Mouse (Mus musculus) T-helper 1 cell (primary cell): ENCODE data around the gene Ptpn7.

Experiments
- in situ Hi-C: fragments of 300-600 bp; cut with MboI, MseI; formaldehyde crosslinking; loops from one replicate; pipeline ENCODE4 v1.15.1; 2025; ENCODE audit warnings: high pct_unique_total_duplicates

Gene Ptpn7

DNA sequence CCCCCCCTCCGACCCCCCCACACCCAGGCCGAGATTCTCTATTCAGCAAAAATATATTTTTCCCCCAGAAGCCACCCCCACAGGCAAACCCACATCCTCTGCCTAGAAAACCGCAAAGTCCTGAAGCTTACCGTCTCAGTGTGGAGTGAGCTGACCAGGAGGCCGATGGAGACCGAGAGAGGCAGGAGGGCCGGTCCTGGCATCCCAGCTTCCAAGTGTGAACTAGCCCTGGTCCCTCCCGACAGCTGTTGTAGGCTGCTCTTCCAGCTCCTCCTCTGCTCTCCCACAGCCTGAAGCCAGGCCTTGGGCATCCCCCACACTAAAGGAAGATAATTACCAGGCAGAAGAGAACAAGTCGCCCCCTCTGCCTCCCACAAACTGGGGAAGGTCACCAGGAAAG, 3.5 kb upstream of the Ptpn7 start:
- in situ Hi-C loops, result no loop called here

DNA sequence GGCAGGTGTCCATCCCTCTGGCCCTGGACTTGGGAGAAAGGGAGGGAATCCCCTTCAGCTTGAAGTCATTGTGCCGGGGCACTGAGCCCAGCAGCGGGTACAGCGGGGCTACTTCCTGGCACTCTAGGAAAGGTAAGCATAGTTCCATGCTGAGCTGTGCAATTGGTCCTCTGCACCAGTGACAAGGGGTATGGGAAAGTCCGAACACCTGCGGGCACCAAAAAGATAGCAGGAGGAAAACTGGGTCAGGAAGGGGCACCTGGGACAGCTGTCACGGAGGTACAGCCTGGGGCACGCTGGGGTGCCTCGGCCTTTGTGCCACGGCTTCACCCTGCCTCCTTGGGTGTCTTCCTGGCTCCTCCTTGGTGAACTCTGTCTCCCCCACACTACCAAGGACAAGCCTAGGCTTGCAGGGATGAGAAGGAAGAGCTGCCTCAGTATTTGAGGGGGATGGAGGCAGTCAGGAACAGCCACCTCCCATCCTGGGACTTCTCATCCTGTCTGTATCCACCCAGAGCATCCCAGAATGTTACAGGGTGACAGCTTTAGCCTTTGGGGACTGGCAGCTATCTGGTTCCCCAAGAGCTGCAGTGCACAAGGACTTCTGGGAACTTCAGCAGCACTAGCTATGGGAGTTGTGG, 2.8 kb upstream of the Ptpn7 start:
- in situ Hi-C loops, result no loop called here

DNA sequence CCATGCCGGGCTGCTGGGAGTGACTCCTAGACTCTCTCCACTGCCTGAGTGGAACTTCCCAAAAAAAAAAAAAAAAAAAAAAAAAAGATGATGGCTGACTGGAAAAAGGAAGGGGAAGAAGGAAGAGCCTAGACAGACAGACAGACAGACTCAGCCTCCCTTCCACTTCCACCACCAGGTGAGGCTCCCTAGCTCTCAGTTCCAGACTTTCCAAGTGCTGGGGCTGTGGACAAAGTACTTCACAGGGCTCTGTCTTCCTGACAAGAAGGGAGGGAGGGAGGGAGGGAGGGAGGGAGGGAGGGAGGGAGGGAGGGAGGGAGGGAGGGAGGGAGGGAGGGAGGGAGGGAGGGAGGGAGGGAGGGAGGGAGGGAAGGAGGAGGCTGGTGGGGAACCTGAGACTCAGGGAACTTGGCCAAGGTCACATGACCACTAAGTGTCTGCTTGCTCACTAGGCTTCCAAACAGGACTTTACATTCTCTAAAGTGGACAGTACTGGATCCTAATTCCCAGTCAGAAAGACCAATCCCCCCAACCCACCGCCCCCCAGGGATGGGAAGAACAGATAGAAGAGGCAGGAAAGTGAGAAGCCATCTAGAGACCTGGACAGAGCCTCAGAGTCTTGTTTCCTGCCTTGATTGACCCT, 2.0 kb upstream of the Ptpn7 start:
- in situ Hi-C loops, result no loop called here

DNA sequence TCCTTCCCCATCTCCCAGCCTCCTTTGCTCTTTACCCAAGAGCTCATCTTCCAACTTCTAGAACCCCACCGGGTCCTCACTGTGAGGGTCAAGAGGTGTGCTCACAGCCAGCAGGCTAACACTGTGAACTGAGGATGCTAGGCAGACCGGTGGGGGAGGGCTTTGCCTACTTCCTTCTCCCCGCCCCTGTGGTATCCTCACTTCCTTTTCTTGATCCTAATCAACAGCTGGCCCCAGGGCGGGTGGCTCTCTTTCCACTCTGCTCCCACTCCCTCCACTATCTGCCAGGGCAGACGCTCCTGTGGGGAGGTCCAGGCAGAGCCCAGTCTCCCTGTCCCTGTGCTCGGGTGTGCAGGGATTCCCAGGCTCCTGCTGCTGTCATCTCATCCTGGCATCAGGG, 1.5 kb upstream of the Ptpn7 start:
- in situ Hi-C loops, result no loop called here

DNA sequence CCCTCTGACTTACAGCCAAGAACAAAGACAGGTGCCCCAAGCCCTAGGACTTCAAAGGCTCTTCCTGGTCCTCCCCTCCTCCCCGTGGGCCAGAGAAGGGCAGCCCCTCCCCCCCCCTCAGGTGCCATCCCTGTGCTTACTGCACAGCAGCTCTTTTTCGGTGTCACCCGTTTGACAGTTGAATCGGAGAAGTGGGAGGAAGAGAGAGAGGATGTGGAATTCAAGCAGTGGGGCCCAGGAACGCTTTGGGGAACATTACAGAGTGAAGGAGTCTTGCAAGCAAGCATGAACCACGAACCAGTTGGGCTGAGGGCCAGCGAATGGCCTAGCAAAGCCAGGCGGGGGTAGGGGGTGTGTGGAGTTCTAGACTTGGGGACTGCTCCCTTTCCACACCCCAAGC, 940 bp upstream of the Ptpn7 start:
- in situ Hi-C loops, result no loop called here

DNA sequence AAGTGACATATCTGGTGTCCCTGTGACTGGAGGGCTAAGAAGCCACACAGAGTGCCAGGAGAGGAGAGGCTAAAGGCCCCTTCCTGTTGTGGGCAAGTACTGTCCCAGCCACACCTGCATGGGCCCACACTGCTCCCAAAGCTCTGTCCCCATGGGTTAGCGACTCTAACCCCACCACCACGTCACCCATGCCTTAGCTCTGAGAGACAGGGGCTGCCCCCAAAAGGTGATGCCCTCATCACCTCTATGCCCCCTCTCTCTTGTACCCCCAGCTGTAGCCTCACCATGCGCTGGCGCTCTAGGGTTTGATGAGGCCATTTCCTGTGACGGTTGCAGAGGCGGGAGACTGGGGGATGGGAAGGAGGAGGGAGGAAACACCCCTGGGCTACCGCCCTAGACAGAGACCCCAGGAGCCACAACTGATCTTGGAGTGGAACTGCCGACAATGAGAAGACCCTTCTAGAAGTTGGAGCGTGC, 431 bp downstream of the Ptpn7 start:
- in situ Hi-C loops, result no loop called here

DNA sequence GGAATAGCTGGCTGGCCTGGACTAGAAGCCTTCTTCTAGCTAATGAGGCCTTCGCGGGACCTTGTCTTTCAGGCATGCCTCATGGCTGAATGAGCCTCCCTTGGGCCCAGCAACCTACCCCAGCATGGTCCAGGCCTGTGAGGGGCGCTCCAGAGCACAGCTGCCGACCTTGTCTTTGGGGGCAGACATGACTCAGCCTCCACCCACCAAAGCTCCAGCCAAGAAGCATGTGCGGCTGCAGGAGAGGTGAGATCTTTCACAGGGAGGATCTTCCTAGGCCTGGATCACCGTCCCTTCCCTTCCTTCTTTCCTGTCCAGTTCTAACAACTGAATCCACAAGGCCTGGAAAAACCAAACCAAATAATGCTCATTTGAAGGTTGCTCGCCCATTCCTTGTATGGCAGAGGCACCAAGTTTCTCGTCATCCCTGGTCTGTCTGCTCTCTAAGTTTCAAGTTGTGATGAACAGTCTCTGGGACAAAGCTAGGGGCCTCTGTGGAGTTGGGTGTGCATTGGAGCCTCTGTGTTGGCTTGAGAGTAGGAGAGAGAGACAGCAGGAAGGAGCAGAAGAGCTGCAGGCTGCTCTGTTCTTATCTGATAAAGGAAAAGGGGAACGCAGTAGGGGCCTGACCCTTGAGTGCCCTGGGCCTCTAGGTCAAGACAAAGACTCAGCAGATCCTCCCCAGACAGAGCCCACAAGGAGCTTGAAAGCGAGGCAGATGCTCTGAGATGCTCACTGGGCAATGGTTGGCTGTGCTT, 1.4 kb downstream of the Ptpn7 start:
- in situ Hi-C loops, result no loop called here

DNA sequence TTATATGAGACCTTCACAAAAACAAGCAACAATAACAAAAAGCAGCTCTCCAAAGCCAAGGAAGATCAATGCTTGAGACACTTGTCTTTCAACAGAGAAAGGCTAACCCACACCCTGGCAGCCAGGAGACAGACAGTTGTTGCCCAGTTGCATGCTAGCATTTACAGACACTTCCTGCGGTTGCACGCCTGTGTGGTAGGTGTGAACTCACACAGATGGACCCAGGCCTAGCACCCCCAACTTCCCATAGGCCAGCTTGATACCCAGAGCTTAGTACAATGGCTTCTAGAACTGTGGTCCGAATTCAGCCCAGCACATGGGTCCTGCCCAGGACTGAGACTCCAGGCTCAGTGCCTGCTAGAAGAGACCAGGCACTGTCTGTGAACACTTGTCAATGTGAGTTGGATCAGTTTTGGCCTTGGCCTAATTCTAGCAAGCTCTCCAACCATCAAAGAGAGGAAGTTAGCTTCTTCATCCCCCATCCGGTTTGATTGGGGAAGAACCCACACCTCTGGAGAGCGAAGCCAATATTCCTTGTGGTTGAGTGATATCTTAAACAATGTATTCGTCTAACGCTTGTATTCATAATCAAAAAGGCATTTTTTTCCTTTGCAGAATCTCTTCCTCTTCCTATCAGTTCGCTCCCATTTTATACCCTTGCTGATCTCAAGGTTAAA, 2.7 kb downstream of the Ptpn7 start:
- in situ Hi-C loops, result no loop called here

DNA sequence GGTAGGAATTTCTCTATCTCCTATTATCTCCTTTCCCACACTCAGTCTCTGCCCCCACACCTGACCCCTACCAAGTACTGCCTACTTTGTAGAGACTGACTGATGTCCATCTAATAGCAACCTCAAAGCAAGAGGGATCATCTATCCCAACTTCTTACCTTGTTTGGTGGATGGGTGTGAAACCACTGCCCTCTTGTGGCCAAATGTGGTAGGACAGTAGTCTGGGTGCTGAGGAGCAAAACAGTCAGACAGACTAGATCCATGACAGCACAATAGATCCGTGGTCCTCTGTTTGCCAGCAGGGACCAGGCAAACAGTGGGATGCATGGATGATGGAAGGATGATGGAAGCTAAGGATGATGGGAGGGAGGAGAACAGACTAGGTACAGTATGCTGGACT, 4.0 kb downstream of the Ptpn7 start:
- in situ Hi-C loops, result no loop called here

DNA sequence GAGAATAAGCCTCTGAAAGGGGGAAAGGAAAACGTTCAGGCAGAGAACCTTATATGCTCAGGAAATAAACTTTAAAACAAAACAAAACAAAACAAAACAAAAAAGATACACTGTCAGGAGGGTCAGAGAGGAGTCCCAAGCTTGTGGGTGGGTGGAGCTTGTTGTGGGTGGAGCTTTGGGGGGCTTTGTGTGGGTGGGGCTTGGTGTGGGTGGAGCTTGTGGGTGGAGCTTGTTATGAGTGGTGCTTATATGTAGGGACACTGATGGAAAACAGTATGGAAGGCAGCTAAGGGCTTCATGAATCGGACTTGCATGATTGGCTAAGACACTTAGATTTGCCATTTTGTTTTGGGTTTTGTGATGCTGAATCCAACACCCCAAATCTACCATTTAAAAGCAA, 7.4 kb downstream of the Ptpn7 start:
- in situ Hi-C loops, result no loop called here

DNA sequence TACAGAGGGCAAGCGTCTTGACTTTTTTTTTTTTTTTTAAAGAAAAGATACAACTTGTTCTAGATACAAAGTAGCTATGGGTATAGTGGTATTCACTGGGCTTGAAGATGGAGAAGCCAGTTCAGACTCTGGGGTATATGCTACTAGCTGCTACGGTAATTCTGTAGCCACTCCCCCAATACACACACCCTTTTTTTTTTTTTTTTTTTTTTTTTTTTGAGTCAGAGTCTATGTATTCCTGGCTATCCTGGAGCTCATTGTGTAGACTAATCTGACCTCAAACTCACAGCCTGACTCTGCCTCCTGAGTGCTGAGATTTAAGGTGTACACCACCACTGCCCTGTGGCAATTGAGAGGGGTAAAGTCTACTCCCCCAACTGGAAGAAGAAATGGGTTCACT, 10.0 kb downstream of the Ptpn7 start:
- in situ Hi-C loops, result no loop called here

DNA sequence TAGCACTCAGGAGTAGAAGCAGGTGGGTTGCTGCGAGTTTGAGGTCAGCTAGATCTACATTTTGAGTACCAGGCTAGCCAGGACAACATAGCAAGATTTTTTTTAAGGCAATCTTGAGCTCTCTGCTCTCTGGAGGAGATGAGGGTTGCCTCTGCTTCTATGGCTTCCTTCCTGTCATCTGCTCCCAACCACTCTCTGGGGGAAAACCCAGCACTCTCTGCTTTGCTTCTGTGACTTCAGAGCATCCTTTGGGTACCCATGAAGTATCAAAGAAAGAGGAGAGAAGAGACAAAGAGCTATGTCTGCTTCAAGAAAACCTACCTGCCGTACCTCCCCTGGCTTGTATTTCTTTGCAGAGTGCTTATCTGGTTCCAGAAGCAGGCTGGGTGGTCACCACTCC, 11.4 kb downstream of the Ptpn7 start:
- in situ Hi-C loops, result no loop called here

DNA sequence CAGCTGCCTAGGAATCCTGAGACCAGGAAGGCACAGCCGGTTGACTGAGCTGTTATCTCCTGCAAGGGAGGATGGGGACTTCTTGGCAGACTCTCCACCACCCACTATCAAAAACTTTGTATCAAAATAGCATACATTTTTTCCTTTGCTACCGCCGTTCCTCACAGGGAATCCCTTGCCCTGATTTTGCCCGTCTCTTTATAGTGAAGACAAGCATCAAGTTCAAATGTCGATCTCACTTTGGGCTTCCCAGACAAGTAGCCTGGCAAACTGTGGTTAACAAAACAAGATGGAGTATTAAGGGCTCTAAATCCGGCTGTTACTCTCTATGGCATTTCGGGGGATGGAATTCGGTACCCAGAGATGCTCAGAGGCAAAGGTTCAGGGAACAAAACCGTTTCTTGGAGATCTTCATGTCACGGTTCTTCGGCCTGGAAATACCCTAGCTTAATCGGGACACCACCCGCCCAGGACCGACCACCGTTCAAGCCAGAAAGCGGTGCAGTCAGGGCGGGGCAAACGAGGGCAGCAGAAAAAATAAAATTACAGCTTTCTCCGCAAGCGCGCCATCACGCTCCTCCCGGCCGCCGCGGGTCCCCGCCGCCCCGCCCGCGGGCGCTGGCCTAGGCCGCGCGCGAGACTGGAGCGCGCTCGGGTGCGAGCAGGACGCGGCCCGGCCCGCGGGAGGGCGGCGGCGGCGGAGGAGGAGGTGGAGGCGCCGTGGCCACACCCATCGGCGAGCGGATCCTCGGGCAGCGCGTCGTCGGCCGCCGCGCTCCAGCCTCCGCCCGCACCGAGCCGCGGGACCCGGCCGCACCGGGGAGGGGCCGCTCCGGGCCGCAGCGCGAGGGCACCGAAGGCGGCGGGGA, 13.8 kb downstream of the Ptpn7 start, which contains the start of gene Arl8a:
Gene Arl8a (plus strand): TSS at position 748 of the 869 bp plus-strand sequence.
- in situ Hi-C loops, result no loop called here

DNA sequence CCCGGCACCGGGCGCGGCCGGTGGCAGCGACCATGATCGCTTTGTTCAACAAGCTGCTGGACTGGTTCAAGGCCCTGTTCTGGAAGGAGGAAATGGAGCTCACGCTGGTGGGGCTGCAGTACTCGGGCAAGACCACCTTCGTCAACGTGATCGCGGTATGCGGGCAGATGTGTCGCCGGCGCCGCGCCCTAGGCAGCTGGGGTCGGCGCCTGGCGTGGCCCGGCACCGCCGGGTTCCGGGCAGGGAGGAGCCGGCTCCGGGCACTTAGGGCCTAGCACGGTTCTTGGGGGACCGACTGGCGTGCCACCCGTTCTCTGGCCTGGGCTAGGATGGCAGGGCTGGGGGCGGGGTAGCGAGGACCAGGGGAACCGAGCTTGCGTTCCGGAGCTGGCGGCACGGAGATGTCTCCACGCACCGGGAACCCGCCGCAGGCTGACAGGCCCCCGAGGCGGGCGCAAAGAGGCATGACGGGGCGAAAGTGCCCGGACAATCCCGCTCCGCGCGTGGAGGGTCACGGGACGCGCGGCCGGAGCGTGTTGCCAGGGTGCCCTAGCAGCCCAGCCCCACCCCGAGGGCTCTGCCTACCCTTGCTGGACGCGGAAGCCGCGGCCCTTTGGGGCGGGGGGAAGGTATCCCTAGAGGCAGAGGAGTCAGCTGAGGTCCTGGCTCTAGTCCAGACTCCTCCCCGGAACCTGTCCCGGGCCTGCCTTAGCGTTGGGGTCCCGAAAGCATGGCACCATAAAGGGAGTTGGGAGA, 14.6 kb downstream of the Ptpn7 start:
- in situ Hi-C loops, result no loop called here

DNA sequence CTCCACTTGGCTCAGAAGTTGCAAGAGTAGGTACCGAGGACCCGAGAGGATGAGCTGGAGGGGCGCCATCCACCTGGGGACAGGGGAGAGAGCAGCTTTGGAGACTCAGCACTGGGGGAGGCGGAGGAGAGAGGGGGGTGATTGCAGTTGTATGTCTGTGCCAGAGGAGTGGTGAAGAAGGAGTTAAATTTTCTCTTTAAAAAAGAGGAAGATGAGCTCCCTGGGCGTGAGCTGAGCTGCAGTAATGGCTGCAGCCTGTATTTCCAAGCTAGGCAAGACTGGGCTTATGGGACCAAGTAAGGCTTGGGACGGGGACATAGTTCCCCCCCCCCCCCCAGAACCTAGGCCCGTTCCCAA, 15.2 kb downstream of the Ptpn7 start:
- in situ Hi-C loops, result no loop called here

DNA sequence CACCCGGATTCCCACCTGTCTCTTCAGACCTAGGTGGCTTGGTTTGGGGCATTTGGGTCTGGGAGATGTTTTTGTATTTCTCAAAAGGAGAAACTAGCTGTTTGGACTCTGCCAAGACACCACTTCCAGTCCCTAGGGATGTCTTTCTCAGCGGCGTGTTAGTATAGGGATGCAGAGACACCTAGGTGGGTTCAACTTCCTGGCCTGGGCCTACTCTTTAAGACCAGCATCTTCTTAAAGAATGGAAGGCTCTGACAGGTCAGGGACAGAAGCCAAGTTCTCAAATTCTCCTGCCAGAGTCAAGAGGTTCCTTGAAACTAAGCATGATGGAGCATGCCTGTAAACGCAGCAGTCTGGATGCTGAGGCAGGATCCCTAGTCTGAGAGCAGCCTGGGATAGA, 16.0 kb downstream of the Ptpn7 start:
- in situ Hi-C loops, result no loop called here

DNA sequence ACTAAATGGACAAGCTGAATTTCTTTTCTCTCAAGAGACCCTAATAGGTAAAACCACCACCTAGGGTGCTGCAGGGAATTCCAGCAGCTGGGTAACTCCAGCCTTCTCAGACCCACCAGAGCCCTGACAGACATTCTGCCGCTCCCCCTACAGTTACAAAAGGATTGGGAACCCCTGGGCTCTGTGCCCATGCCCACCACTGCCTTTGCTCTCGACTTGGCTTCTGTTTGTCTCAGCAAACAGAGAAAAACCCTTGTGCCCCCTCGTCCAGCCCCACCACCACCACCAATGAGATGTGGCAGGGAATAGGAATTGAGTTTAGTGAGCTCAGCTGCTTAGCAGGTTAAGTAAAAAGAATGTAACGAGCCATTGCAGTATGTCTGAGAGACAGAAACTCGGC, 16.5 kb downstream of the Ptpn7 start:
- in situ Hi-C loops, result no loop called here

DNA sequence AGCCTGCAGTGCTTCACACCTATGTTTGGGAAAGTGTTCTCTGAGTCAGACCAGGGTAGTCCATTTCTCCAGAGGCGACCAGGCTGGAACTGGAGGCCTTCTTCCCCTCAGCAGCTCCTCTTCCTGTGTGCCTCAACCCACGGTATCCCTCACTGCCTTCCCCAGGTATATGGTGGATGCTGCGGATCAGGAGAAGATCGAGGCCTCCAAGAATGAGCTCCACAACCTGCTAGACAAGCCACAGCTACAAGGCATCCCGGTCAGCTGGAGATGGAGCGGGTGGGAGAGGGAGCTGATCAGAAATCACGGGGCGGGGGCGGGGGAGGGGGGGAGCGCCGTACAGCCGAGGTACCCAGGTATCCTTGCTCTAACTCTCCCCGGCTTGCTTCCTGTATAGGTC, 21.5 kb downstream of the Ptpn7 start:
- in situ Hi-C loops, result loop anchor here (10.0 kb wide), 1 partner anchor 211 kb away; no protein-coding TSS in a partner anchor

DNA sequence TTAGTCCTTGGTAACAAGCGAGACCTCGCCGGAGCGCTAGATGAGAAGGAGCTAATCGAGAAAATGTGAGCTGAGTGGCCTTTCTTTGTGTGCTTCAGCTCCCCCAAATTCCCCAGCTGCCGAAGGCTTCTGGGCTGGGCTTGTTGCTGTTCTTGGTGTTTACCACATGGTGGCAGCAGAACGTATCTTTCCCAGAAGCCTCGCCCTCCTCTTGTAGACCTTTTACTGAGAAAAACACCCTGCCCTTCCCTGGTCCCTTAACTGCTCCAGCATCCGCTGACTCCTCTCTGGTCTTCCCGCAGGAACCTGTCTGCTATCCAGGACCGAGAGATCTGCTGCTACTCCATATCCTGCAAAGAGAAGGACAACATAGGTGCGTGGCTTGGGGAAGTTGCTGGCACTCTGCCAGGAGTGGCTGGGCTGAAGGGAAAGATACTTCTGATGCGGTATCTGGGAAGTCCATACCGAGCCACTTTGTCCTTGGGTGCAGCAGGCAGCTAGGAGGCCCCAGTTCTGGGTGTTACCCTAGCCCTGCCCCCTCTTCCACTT, 22.0 kb downstream of the Ptpn7 start:
- in situ Hi-C loops, result loop anchor here (10.0 kb wide), 1 partner anchor 210 kb away; no protein-coding TSS in a partner anchor

DNA sequence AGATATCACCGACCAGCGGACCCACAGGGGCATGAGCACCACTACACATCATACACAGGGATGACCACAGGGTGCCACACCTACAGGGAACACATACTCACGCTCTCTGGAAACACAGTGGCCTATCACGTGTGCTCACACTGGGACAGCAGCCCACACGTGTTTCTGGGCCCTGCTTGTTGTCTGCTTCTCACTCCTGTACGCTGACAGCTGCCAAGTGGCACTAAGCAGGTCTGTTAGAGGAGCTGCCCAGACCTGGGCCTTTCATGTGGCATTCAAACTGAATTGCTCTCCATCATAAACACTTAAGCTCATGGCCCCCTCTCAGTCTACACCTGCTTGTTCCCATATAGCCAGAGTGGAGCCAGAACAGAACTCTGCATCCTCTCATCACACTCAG, 23.8 kb downstream of the Ptpn7 start:
- in situ Hi-C loops, result loop anchor here (10.0 kb wide), 1 partner anchor 209 kb away; no protein-coding TSS in a partner anchor
